Mouse (Mus musculus) embryo, embryonic 9.5 days (tissue): ENCODE results near the gene Olfr69.
"Not testable (repeated sequence)": the region's sequence is repeated elsewhere in the genome, so short reads cannot be mapped to it uniquely, and the experiment has no call there.

ENCODE experiments used
- DNase-seq: peaks from one replicate; pipeline ENCODE4 v3.0.0-alpha.2; 2017; ENCODE audit errors: extremely low spot score

Olfr69 gene

GRCm38 (mm10) chr7:103771494-103771893, at the start of gene Olfr69:
Gene Olfr69 (minus strand): TSS chr7:103771594.
- no peak for DNase-seq

- not testable (repeated sequence) for DNase-seq
Observed at GRCm38 (mm10) chr7:103815085-103815484, 43.7 kb upstream of the Olfr69 start.

GRCm38 (mm10) chr7:103813766-103814165, 42.4 kb upstream of the Olfr69 start, which contains the start of gene Hbb-bt:
Gene Hbb-bt (minus strand): TSS chr7:103813996.
- DNase-seq = no peak

GRCm38 (mm10) chr7:103813152-103813551, 41.8 kb upstream of the Olfr69 start:
- DNase-seq = not testable (repeated sequence)

GRCm38 (mm10) chr7:103812174-103812573, 40.8 kb upstream of the Olfr69 start:
- no peak for DNase-seq

- no peak for DNase-seq
Observed at GRCm38 (mm10) chr7:103811223-103811845, 39.9 kb upstream of the Olfr69 start.

- no peak for DNase-seq
Observed at GRCm38 (mm10) chr7:103810746-103811145, 39.4 kb upstream of the Olfr69 start.

GRCm38 (mm10) chr7:103810296-103810695, 38.9 kb upstream of the Olfr69 start:
- DNase-seq = no peak

- no peak for DNase-seq
Observed at GRCm38 (mm10) chr7:103809801-103810155, 38.4 kb upstream of the Olfr69 start.

- DNase-seq = no peak
Observed at GRCm38 (mm10) chr7:103808971-103809800, 37.8 kb upstream of the Olfr69 start.

- not testable (repeated sequence) for DNase-seq
Observed at GRCm38 (mm10) chr7:103808120-103808519, 36.7 kb upstream of the Olfr69 start.

GRCm38 (mm10) chr7:103806856-103807255, 35.5 kb upstream of the Olfr69 start:
- DNase-seq = peak; percentile 26

GRCm38 (mm10) chr7:103792669-103793388, 21.4 kb upstream of the Olfr69 start:
- DNase-seq = peak; percentile 9

GRCm38 (mm10) chr7:103791721-103792120, 20.3 kb upstream of the Olfr69 start, which contains the start of gene Olfr67:
Gene Olfr67 (minus strand): TSS chr7:103791821.
- no peak for DNase-seq

- DNase-seq = no peak
Observed at GRCm38 (mm10) chr7:103779598-103779997, 8.2 kb upstream of the Olfr69 start, which contains the start of gene Olfr68. Gene Olfr68 (minus strand): TSS chr7:103779698.

- DNase-seq = not testable (repeated sequence)
Observed at GRCm38 (mm10) chr7:103777652-103778051, 6.3 kb upstream of the Olfr69 start.

GRCm38 (mm10) chr7:103767687-103768086, 3.7 kb downstream of the Olfr69 start:
- DNase-seq = not testable (repeated sequence)

GRCm38 (mm10) chr7:103762212-103762611, 9.2 kb downstream of the Olfr69 start:
- not testable (repeated sequence) for DNase-seq

- no peak for DNase-seq
Observed at GRCm38 (mm10) chr7:103757233-103757632, 14.2 kb downstream of the Olfr69 start, which contains the start of gene Olfr630. Gene Olfr630 (minus strand): TSS chr7:103757333.

GRCm38 (mm10) chr7:103744843-103745242, 26.6 kb downstream of the Olfr69 start, which contains the start of gene Olfr629:
Gene Olfr629 (minus strand): TSS chr7:103744943.
- DNase-seq = no peak

- DNase-seq = no peak
Observed at GRCm38 (mm10) chr7:103730074-103730473, 41.3 kb downstream of the Olfr69 start, which contains the start of gene Olfr628. Gene Olfr628 (plus strand): TSS chr7:103730374.

- not testable (repeated sequence) for DNase-seq
Observed at GRCm38 (mm10) chr7:103716398-103716797, 55.0 kb downstream of the Olfr69 start.
